In the genomic region with DNA sequence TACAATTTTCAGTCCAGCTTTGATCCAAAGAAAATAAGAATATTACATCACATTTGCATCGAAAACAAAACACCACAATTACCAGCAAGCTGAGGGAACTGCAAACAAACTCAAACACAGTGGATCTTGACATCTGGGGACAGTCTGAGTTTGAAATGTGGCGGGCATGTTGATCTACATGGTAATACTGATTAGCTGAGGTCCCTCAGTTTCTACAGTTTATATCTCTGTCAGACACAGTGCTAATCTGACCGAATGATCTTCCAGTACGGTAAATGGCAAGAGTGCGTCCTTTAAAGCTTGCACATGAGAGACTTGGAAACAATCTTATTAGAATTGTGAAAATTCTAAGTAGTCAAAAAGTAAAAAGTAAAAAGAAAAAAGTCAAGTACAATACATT, we compare ENCODE assay signal across 10 mouse cellular contexts.
"Had no signal": no experiment of that assay in that cellular context is flagged by ENCODE, and none has a peak within 500 bp of the region (broad histone marks: within the 10 kb centered on the region; RNA-seq: fewer than 3 reads in every experiment).

No protein-coding gene starts in this region.

- ATAC-seq: inflammation-experienced regulatory T-cells, adult 6 months; intestine, postnatal 0 days; midbrain, embryonic 16.5 days had no signal

- H3K4me3 ChIP-seq: limb, embryonic 15.5 days; megakaryocyte, embryonic 14.5 days; midbrain, embryonic 12.5 days; neural tube, embryonic 13.5 days had no signal

- DNase-seq: kidney, adult 8-10 months; kidney, postnatal 25 days; right cerebral cortex, postnatal 14 days had no signal

- H3K27ac ChIP-seq: limb, embryonic 15.5 days; midbrain, embryonic 12.5 days; neural tube, embryonic 13.5 days had no signal

- H3K9ac ChIP-seq: limb, embryonic 15.5 days; midbrain, embryonic 12.5 days; neural tube, embryonic 13.5 days had no signal

- H3K4me1 ChIP-seq: limb, embryonic 15.5 days; midbrain, embryonic 12.5 days; neural tube, embryonic 13.5 days had no signal

- H3K27me3 ChIP-seq: limb, embryonic 15.5 days; megakaryocyte, embryonic 14.5 days; midbrain, embryonic 12.5 days; neural tube, embryonic 13.5 days had no signal

- H3K4me2 ChIP-seq: limb, embryonic 15.5 days; midbrain, embryonic 12.5 days; neural tube, embryonic 13.5 days had no signal

- H3K9me3 ChIP-seq: limb, embryonic 15.5 days; megakaryocyte, embryonic 14.5 days; midbrain, embryonic 12.5 days; neural tube, embryonic 13.5 days had no signal
